Mouse (Mus musculus): ENCODE results near the gene Daglb. TPM values are rescaled to one million over a fixed set of nuclear protein-coding genes. Genes with fewer than 3 reads are reported as not detected.

Daglb gene
- polyA plus RNA-seq, 1 experiment from 2014 or later = 10.5 TPM

DNA sequence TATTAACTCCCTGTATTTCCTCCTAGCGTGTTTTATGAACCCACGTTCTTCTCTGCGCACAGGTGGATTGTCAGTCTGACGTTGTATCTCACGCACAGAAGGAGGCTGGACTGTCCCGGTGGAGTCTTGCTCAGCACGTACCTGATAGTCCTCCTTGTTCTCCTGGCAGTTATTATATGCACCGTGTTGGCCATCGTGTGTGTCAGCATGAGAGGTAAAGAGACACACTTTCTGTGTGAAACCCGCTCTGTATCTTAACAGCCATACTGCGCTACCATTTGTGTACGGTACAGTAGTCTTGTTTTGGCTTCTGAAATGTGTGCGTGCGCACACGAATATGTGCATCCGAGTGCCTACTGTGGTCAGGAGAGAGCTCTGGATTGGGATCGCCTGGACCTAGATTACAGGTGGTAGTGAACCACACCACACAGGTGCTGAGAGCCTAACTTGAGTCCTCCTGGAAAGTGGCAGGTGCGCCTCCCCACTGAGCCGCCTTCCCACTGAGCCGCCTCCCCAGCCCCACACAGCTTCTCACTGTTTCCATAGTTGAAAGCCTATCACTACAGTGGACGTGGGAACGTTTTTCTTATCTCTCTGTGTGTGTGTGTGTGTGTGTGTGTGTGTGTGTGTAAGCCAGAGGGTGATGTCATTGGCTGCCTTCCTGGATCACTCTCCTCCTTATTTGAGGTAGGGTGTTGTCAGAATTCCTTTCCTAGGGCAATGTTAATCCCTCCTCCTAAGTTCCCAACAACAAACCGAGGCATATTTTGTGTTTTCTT is 2.7 kb downstream of the Daglb start:
- Histone ChIP-seq H3K27ac (no peak overlapping the region), H3K9ac (replicated peaks) (no peak overlapping the region), H3K4me2 (no peak overlapping the region), H3K9me3 (no peaks in the 10 kb centered on the region), H3K27me3 (no peaks in the 10 kb centered on the region), H3K4me3 (replicated peaks) (no peak overlapping the region), H3K4me1 (replicated peaks) (peaks cover 12% of the 10 kb centered on the region; the same call in 1 of the 2 replicates), H3K36me3 (peaks cover 34% of the 10 kb centered on the region)
- WGBS = 91% methylated on average over 23 of the region's 23 CpGs
- ATAC-seq (ENCODE audit: insufficient number of reproducible peaks, insufficient read depth, low FRiP score, low TSS enrichment, low read depth) = no peak

DNA sequence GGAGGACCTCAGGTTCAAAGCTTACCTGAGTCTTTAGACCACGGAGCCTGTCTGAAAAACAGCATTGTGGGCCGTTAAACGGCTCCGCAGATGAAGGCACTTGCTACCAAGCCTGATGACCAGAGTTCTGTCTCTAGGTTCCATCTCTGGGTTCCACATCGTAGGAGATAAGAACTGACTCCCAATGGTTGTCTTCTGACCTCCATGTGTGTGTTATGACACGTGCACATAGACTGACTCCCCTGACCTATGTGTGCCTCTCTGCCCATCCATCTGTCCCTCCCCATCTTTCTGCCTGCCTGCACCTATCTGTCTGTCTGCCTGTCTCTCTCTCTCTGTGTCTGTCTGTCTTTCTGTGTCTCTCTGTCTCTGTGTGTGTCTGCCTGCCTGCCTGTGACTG is 3.5 kb downstream of the Daglb start:
- Histone ChIP-seq H3K4me3 (replicated peaks) (no peak overlapping the region), H3K4me2 (no peak overlapping the region), H3K36me3 (peaks cover 35% of the 10 kb centered on the region), H3K27me3 (no peaks in the 10 kb centered on the region), H3K27ac (no peak overlapping the region), H3K9me3 (no peaks in the 10 kb centered on the region), H3K4me1 (replicated peaks) (peaks cover 12% of the 10 kb centered on the region; the same call in 1 of the 2 replicates), H3K9ac (replicated peaks) (no peak overlapping the region)
- ATAC-seq (ENCODE audit: insufficient number of reproducible peaks, insufficient read depth, low FRiP score, low TSS enrichment, low read depth) = no peak
- 93% methylated on average over 6 of the region's 6 CpGs for WGBS

- peaks cover 7% of the 10 kb centered on the region; the same call in 1 of the 2 replicates for H3K4me1 ChIP-seq (replicated peaks)
- peaks cover 51% of the 10 kb centered on the region for H3K36me3 ChIP-seq
- H3K9me3 ChIP-seq = no peaks in the 10 kb centered on the region
- H3K4me2 ChIP-seq = no peak overlapping the region
- H3K27ac ChIP-seq = no peak overlapping the region
- H3K4me3 ChIP-seq (replicated peaks) = no peak overlapping the region
- no peaks in the 10 kb centered on the region for H3K27me3 ChIP-seq
- ATAC-seq (ENCODE audit: insufficient number of reproducible peaks, insufficient read depth, low FRiP score, low TSS enrichment, low read depth) = no peak
- 95% methylated on average over 8 of the region's 8 CpGs for WGBS
- H3K9ac ChIP-seq (replicated peaks) = no peak overlapping the region
Measured at GRCm38 (mm10) chr5:143469628-143470027, 5.2 kb downstream of the Daglb start.

- Histone ChIP-seq H3K9me3 (no peaks in the 10 kb centered on the region), H3K36me3 (peaks cover 61% of the 10 kb centered on the region), H3K9ac (replicated peaks) (no peak overlapping the region), H3K27ac (peak overlapping the region; percentile 41; the same call in 1 of the 2 replicates), H3K27me3 (no peaks in the 10 kb centered on the region), H3K4me2 (no peak overlapping the region), H3K4me1 (replicated peaks) (0 out of 2 replicates have a peak, but pooled peaks cover 4% of the 10 kb centered on the region), H3K4me3 (replicated peaks) (no peak overlapping the region)
- 84% methylated on average over 15 of the region's 15 CpGs for WGBS
- no peak for ATAC-seq (ENCODE audit: insufficient number of reproducible peaks, insufficient read depth, low FRiP score, low TSS enrichment, low read depth)
Measured at GRCm38 (mm10) chr5:143470421-143471164, 6.2 kb downstream of the Daglb start.

DNA sequence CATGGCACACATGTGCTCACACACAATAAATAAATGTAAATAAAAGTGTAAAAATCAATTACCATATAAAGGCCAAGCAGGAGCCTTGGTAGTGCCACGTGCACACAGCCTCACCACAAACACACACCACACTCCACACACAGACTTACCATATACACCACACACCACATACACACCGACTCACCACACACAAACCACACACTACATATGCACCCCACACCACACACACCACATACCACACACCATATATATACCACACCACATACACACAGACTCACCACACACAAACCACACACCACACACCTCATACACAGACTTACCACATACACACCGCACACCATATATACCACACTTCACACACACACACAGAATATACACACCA is 6.8 kb downstream of the Daglb start:
- Histone ChIP-seq H3K9me3 (no peaks in the 10 kb centered on the region), H3K27me3 (no peaks in the 10 kb centered on the region), H3K4me1 (replicated peaks) (no peaks in the 10 kb centered on the region), H3K4me2 (no peak overlapping the region), H3K4me3 (replicated peaks) (no peak overlapping the region), H3K27ac (no peak overlapping the region), H3K36me3 (peaks cover 66% of the 10 kb centered on the region), H3K9ac (replicated peaks) (no peak overlapping the region)
- ATAC-seq (ENCODE audit: insufficient number of reproducible peaks, insufficient read depth, low FRiP score, low TSS enrichment, low read depth) = no peak
- 93% methylated on average over 3 of the region's 3 CpGs for WGBS

DNA sequence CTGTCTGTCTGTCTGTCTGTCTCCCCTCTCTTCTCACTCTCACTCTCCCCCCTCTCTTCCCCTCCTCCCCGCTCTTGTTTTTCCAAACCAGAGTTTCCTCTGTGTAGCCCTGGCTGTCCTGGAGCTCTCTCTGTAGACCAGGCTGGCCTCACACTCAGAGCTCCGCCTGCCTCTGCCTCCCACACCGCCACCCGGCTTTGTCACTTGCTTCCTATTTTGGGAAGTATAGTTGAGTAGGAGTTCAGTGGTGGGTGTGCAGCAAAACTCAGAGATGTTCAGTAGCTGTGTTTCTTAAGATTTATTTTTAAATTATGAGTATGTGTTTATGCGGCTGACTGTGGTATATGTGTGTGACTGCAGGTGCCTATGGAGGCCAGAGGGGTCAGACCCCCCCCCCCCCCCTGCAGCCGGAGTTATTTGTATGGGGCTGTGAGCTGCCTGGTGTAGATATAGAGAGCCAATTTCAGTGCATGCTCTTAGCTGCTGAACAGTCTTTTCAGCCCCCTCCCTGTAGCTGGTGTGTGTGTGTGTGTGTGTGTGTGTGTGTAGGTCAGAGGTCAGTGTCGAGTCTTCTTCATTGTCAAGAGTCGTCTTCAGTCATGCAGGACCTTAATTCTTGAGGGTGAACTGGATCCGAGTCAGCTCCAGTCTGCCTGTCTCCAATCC is 7.7 kb downstream of the Daglb start:
- H3K9me3 ChIP-seq = no peaks in the 10 kb centered on the region

DNA sequence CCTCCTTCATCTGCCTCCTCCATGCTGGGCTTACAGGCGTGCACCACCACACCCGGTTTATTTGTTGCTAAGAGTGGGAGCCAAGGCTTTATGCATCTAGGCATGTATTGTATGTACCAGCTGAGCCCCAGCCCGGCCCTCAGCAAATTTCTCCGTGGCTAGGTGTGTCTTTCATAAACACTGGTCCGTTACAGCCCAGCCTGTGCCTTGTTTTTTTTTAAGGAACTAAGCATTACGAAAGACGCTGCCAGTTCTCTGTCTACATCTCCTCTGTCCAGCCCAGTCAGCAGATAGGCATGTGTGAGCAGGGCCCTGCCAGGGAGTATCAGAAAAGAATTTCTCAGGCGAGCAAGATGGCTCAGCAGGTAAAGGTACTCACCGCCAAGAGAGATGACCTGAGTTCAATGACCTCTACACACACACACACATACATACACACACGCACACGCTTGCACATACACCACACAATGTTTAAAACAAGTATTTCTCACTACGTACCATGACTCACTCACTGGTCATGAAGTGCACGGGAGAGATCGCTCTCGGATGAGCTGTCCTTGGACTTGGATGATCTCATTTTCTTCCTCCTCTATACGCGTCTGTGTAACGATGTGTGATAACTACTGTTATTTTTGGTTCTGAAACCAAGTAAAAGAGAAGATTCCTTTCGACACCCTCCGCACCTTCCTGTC is 10.9 kb downstream of the Daglb start:
- no peak overlapping the region for H3K4me2 ChIP-seq
- H3K27me3 ChIP-seq = no peaks in the 10 kb centered on the region
- ATAC-seq (ENCODE audit: insufficient number of reproducible peaks, insufficient read depth, low FRiP score, low TSS enrichment, low read depth) = no peak
- peaks cover 70% of the 10 kb centered on the region for H3K36me3 ChIP-seq
- 95% methylated on average over 20 of the region's 20 CpGs for WGBS
- no peak overlapping the region for H3K27ac ChIP-seq
- H3K4me3 ChIP-seq (replicated peaks) = no peak overlapping the region
- no peaks in the 10 kb centered on the region for H3K9me3 ChIP-seq
- no peaks in the 10 kb centered on the region for H3K4me1 ChIP-seq (replicated peaks)
- H3K9ac ChIP-seq (replicated peaks) = no peak overlapping the region

More for the DNA sequence above, 7.7 kb downstream of the Daglb start:
- Histone ChIP-seq H3K27ac (no peak overlapping the region), H3K27me3 (no peaks in the 10 kb centered on the region), H3K4me2 (no peak overlapping the region), H3K4me1 (replicated peaks) (no peaks in the 10 kb centered on the region), H3K36me3 (peaks cover 73% of the 10 kb centered on the region), H3K4me3 (replicated peaks) (no peak overlapping the region), H3K9ac (replicated peaks) (no peak overlapping the region)
- 91% methylated on average over 9 of the region's 9 CpGs for WGBS
- no peak for ATAC-seq (ENCODE audit: insufficient number of reproducible peaks, insufficient read depth, low FRiP score, low TSS enrichment, low read depth)

- no peak for ATAC-seq (ENCODE audit: insufficient number of reproducible peaks, insufficient read depth, low FRiP score, low TSS enrichment, low read depth)
- H3K36me3 ChIP-seq = peaks cover 65% of the 10 kb centered on the region
- no peak overlapping the region for H3K9ac ChIP-seq (replicated peaks)
- H3K27ac ChIP-seq = no peak overlapping the region
- no peak overlapping the region for H3K4me2 ChIP-seq
- H3K9me3 ChIP-seq = no peaks in the 10 kb centered on the region
- no peaks in the 10 kb centered on the region for H3K4me1 ChIP-seq (replicated peaks)
- H3K27me3 ChIP-seq = no peaks in the 10 kb centered on the region
- no peak overlapping the region for H3K4me3 ChIP-seq (replicated peaks)
- 96% methylated on average over 6 of the region's 6 CpGs for WGBS
Measured at GRCm38 (mm10) chr5:143476013-143476412, 11.6 kb downstream of the Daglb start.

DNA sequence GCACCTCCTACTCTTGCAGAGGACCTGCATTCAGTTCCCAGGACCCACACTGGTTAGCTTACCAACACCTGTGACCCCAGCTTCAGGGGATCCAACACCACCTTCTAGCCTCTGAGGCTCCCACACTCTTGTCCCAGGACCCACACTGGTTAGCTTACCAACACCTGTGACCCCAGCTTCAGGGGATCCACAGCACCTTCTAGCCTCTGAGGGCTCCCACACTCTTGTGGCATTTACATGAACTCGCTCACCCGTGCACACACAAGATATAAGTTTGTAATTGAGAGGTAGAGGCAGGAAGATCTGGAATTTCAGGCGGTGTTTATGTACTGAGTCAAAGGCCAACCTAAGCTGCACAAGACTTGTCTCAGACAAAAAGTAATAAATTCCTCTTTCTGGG is 13.5 kb downstream of the Daglb start:
- WGBS = 90% methylated on average over 3 of the region's 3 CpGs
- no peak overlapping the region for H3K27ac ChIP-seq
- peaks cover 69% of the 10 kb centered on the region for H3K36me3 ChIP-seq

DNA sequence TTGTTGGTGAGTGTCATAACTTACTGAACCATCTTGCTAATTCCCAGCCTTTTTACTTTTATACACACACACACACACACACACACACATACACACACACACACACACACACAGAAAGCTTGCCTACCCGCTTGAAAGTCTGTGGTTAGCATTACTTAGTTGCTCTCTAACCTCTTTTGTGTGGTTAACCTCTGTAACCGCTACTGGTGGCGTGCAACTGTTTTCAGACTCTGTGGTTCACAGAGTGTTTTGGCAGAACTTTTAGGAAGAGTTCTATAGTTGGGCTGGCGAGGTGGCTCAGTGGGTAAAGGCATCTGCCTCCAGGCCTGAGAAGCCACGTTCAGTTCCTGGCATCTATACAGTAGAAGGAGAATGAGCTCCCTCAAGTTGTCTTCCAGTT is 20.6 kb downstream of the Daglb start:
- WGBS = 93% methylated on average over 5 of the region's 5 CpGs
- no peaks in the 10 kb centered on the region for H3K4me1 ChIP-seq (replicated peaks)
- no peak overlapping the region for H3K9ac ChIP-seq (replicated peaks)
- no peak overlapping the region for H3K4me2 ChIP-seq
- no peak overlapping the region for H3K4me3 ChIP-seq (replicated peaks)
- no peaks in the 10 kb centered on the region for H3K27me3 ChIP-seq
- no peaks in the 10 kb centered on the region for H3K9me3 ChIP-seq
- no peak overlapping the region for H3K27ac ChIP-seq
- peaks cover 68% of the 10 kb centered on the region for H3K36me3 ChIP-seq
- no peak for ATAC-seq (ENCODE audit: insufficient number of reproducible peaks, insufficient read depth, low FRiP score, low TSS enrichment, low read depth)

More for the DNA sequence above, 13.5 kb downstream of the Daglb start:
- no peaks in the 10 kb centered on the region for H3K4me1 ChIP-seq (replicated peaks)
- no peak overlapping the region for H3K4me2 ChIP-seq
- H3K27me3 ChIP-seq = no peaks in the 10 kb centered on the region
- no peaks in the 10 kb centered on the region for H3K9me3 ChIP-seq
- no peak overlapping the region for H3K9ac ChIP-seq (replicated peaks)
- no peak for ATAC-seq (ENCODE audit: insufficient number of reproducible peaks, insufficient read depth, low FRiP score, low TSS enrichment, low read depth)
- no peak overlapping the region for H3K4me3 ChIP-seq (replicated peaks)

DNA sequence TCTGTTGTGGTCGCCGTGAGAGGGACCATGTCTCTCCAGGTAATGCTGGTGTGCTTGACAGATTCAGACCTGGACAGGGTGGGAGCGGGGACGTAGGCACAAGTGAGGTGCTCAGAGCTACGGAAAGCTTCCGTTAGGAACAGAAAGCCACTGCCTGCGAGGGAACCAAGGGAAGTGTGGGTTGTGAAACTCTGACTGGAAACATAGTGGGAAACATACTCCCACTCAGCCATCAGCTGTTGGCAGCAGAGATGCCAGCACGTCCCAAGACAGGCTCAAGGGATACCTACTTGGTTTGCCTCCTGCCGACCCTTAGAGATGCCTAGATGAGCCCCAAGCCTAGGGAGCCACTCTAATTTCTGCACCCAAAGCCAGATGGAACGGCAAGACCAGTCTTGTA is 22.8 kb downstream of the Daglb start:
- Histone ChIP-seq H3K27me3 (no peaks in the 10 kb centered on the region), H3K9ac (replicated peaks) (no peak overlapping the region), H3K9me3 (no peaks in the 10 kb centered on the region), H3K4me3 (replicated peaks) (no peak overlapping the region), H3K4me1 (replicated peaks) (no peaks in the 10 kb centered on the region), H3K4me2 (no peak overlapping the region), H3K36me3 (peaks cover 81% of the 10 kb centered on the region), H3K27ac (no peak overlapping the region)
- WGBS = 95% methylated on average over 10 of the region's 10 CpGs
- no peak for ATAC-seq (ENCODE audit: insufficient number of reproducible peaks, insufficient read depth, low FRiP score, low TSS enrichment, low read depth)

Measured in limb, embryonic 12.5 days (tissue).